Mouse (Mus musculus) kidney, adult 2 months (tissue): ENCODE measurements at regions not wholly inside any gene's neighbourhood (a gene's known extent, or its start where the extent isn't known, plus 50 kb on each side); places are given as distances from the start of the nearest gene placed in this dataset.

Source experiments
- CTCF ChIP-seq: fragments of 200-500 bp; conservative IDR thresholded peaks from 2 replicates; pipeline ENCODE4 v1.5.1; 2011; ENCODE audit warnings: low read depth, mild to moderate bottlenecking, control low read depth, low read length, moderate library complexity, mixed read lengths; ENCODE audit not compliant: insufficient read depth, insufficient read length
- POLR2A ChIP-seq: fragments of 200-500 bp; IDR thresholded peaks from one replicate; pipeline ENCODE4 v1.6.1; 2011; ENCODE audit warnings: low read depth, low read length, control low read depth

GRCm38 (mm10) chr2:159539261-159539660 lies 744.7 kb downstream of the Dhx35 start:
- TF ChIP-seq CTCF, result no peak
- TF ChIP-seq POLR2A, result no peak
